Mouse (Mus musculus) intestine, postnatal 0 days (tissue): ENCODE measurements around the gene Lpin2. TPM values are rescaled to one million over a fixed set of nuclear protein-coding genes. Genes with fewer than 3 reads are reported as not detected.
A peak's percentile ranks its signal among the peaks of the same experiment; 100 is the strongest.

ENCODE experiments used
- ATAC-seq: fragments of 200-750 bp; cut with Nextera tagmentation; 2 replicates; pipeline ENCODE4 v1.8.0; 2017; ENCODE audit warnings: mild to moderate bottlenecking, moderate TSS enrichment, moderate library complexity
- H3K27ac ChIP-seq: fragments of 300-500 bp; sonication (generic); 2 replicates; pipeline ENCODE4 v1.5.1; 2014; ENCODE audit warnings: mild to moderate bottlenecking, low read depth, low read length, moderate library complexity
- H3K27me3 ChIP-seq: fragments of 300-500 bp; sonication (generic); replicated peaks from 2 replicates; pipeline ENCODE4 v1.6.1; 2014; ENCODE audit warnings: low read length, mixed read lengths; ENCODE audit not compliant: control insufficient read depth, insufficient read depth
- H3K36me3 ChIP-seq: fragments of 300-500 bp; sonication (generic); 2 replicates; pipeline ENCODE4 v1.6.1; 2014; ENCODE audit warnings: mild to moderate bottlenecking, moderate library complexity; ENCODE audit not compliant: control insufficient read depth, insufficient read depth
- H3K4me1 ChIP-seq: fragments of 300-500 bp; sonication (generic); replicated peaks from 2 replicates; pipeline ENCODE4 v1.6.1; 2014; ENCODE audit warnings: antibody characterized with exemption, low read length, mixed read lengths; ENCODE audit not compliant: control insufficient read depth, insufficient read depth
- H3K4me2 ChIP-seq: fragments of 300-500 bp; sonication (generic); replicated peaks from 2 replicates; pipeline ENCODE4 v1.6.1; 2014; ENCODE audit warnings: low read depth, mild to moderate bottlenecking, moderate library complexity
- H3K4me3 ChIP-seq: fragments of 300-500 bp; sonication (generic); 2 replicates; pipeline ENCODE4 v1.5.1; 2014; ENCODE audit warnings: low read depth, low read length
- H3K9ac ChIP-seq: fragments of 300-500 bp; sonication (generic); 2 replicates; pipeline ENCODE4 v1.6.1; 2014; ENCODE audit warnings: mild to moderate bottlenecking, low read depth, low read length
- H3K9me3 ChIP-seq: fragments of 300-500 bp; sonication (generic); 2 replicates; pipeline ENCODE4 v1.6.1; 2016; ENCODE audit warnings: mixed run types; ENCODE audit not compliant: control insufficient read depth
- CTCF ChIP-seq: sonication (generic); IDR thresholded peaks from 2 replicates; pipeline ENCODE4 v1.5.1; 2016; ENCODE audit warnings: low read depth, mild to moderate bottlenecking, control low read depth, antibody characterized with exemption, moderate library complexity
- WGBS: fragments of 180-500 bp; shearing (Covaris S2); extraction: QIAGEN DNeasy Blood & Tissue Kit; methylation state at CpG from one replicate; pipeline ENCODE4 v1.1.7; 2014; 5-methylcytosine and 5-hydroxymethylcytosine counted together
- polyA plus RNA-seq: library from polyadenylated mRNA; unstranded; fragments of >200 nt; fragmentation: Nextera tagmentation; extraction: Ambion mirVana; gene quantifications from 2 replicates; pipeline ENCODE4 v1.2.1, GENCODE M21; 2015

The Lpin2 gene
- polyA plus RNA-seq, 1 experiment from 2014 or later = 22.2 TPM

DNA sequence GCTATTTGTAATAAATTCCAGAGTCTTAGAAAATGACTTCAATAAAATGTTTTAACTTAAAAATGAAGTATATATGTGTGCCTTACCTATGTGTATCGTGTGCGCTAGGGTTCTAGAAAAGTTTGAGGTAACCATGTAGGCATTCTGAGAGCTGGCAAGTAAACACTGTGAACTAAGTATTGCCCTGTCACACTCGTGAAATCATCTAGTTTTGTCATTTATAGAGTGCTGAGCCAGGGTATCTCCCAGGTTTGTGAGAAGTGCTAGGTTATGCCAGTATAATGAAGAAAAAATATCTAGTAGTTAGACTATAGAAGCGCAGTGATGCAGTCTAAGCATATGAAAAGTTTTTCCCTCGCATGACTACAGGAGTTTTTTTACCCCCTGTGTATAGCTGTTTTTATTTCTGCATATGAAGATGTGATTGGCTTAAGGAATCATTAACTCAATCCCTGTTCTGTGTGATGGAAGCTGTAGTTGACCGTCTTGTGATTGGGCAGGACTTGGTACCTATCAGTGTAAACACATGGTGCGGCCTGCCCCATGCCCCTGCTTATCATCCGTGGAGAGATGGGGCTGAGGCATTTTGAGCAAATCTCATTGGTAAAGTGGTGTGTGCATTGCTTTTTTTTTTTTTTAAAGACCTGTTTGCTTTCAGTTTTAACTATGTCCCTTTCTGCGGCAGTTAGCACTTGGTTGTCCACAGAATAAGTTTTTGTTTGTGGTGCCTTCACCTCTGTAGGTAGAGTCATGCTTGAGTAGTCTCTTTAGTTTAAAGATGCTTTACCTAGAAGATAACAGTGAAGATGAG lies 21.8 kb downstream of the Lpin2 start:
- 59% methylated on average over 9 of the region's 9 CpGs for WGBS
- Histone ChIP-seq H3K4me2 (peak overlapping the region; percentile 49), H3K4me3 (no peak overlapping the region)

DNA sequence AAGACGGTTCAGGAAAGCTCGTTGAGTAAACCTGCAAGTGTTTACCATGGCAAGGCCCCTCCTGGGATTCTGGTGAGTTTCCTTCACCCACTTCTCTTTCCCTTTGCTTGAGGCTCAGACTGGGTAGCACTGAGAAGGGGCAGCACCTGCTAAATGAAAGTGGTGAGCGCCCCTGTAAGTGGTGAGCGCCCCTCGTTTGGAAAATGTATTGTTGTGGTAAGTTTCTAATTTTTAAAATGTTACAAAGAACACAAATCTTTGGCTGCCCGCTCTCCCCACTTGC lies 22.4 kb downstream of the Lpin2 start:
- 55% methylated on average over 6 of the region's 6 CpGs for WGBS
- H3K36me3 ChIP-seq = peaks cover 7% of the 10 kb centered on the region; the same call in 1 of the 2 replicates
- H3K9ac ChIP-seq = peak overlapping the region; percentile 38

More for the DNA sequence above, 21.8 kb downstream of the Lpin2 start:
- peak; percentile 59 for ATAC-seq
- H3K27me3 ChIP-seq = no peaks in the 10 kb centered on the region
- H3K36me3 ChIP-seq = peaks cover 7% of the 10 kb centered on the region; the same call in 1 of the 2 replicates
- no peak for TF ChIP-seq CTCF
- no peaks in the 10 kb centered on the region for H3K9me3 ChIP-seq
- H3K9ac ChIP-seq = peak overlapping the region; percentile 38
- no peaks in the 10 kb centered on the region for H3K4me1 ChIP-seq
- H3K27ac ChIP-seq = peak overlapping the region; percentile 63

DNA sequence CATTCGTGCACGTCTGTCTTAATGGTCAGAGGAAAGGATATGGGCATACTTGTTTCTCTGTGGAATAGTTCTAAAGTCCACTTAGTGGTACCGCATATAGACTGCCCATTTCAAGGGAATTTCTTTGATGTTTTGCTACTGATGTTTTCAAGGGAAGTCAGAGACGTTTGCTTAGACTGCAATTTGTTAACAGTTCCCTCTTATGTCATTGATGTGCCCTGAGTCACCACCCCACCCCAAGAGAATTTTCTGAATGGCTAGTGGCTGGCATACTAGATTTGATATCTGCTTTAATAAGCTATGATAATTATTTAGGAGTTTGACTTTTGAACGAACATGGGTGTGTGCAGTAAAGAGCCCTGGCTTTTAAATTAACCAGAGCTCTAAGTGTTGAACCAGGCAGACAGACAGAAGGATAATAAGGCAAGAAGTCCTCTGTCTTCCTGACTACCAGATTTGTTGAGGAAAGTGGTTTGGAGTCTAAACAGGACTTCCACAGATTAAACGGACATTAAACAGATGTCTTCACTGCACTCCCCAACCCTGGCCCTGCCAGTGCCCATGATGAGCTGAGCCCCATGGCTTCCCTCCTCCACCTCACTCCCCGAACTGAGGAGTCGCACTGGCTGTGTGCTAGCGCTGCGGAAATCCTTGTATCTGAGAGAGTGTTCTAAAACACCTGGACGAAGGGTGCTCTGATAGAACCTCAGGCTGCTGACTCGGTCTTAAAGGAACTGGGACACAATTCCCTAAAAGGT lies 24.0 kb downstream of the Lpin2 start:
- H3K27ac ChIP-seq = peak overlapping the region; percentile 54
- H3K4me1 ChIP-seq = no peaks in the 10 kb centered on the region
- peak overlapping the region; percentile 30 for H3K4me2 ChIP-seq
- H3K27me3 ChIP-seq = no peaks in the 10 kb centered on the region
- H3K9me3 ChIP-seq = no peaks in the 10 kb centered on the region
- no peaks in the 10 kb centered on the region; the same call in 1 of the 2 replicates for H3K36me3 ChIP-seq
- no peak for TF ChIP-seq CTCF
- H3K4me3 ChIP-seq = no peak overlapping the region
- 20% methylated on average over 12 of the region's 12 CpGs for WGBS
- no peak overlapping the region for H3K9ac ChIP-seq
- peak; percentile 66 for ATAC-seq

More for the DNA sequence above, 22.4 kb downstream of the Lpin2 start:
- Histone ChIP-seq H3K9me3 (no peaks in the 10 kb centered on the region), H3K4me2 (peak overlapping the region; percentile 49), H3K4me3 (no peak overlapping the region), H3K4me1 (no peaks in the 10 kb centered on the region), H3K27me3 (no peaks in the 10 kb centered on the region), H3K27ac (peak overlapping the region; percentile 63)
- no peak for TF ChIP-seq CTCF
- ATAC-seq = no peak

DNA sequence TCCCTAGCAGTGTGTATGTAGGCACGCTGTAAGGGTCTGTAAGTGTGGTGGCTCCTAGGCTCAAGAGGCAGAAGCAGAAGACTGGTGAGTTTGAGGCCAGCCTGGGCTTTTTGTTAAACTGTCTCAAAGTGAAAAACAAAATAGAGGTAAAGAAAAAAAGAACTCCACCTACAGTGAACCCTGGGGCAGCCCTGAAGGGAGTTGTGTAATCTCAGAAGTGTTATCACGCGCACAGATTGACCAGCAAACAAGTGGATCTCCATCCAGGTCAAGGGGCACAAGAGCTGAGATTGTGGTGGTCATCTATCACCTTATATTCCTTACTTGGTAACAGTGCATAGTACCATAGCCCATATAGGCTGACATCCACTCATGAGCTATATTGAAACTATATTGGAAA lies 24.9 kb downstream of the Lpin2 start:
- no peak overlapping the region for H3K4me3 ChIP-seq
- 0 out of 2 replicates have a peak, but pooled peaks cover 4% of the 10 kb centered on the region for H3K4me1 ChIP-seq
- H3K9ac ChIP-seq = no peak overlapping the region
- 65% methylated on average over 3 of the region's 3 CpGs for WGBS
- H3K36me3 ChIP-seq = no peaks in the 10 kb centered on the region; the same call in 1 of the 2 replicates
- no peaks in the 10 kb centered on the region for H3K27me3 ChIP-seq
- H3K9me3 ChIP-seq = no peaks in the 10 kb centered on the region
- TF ChIP-seq CTCF = no peak
- 0 out of 2 replicates have a peak overlapping the region, but pooled peaks have one; percentile 29 for H3K27ac ChIP-seq
- no peak for ATAC-seq
- no peak overlapping the region for H3K4me2 ChIP-seq

DNA sequence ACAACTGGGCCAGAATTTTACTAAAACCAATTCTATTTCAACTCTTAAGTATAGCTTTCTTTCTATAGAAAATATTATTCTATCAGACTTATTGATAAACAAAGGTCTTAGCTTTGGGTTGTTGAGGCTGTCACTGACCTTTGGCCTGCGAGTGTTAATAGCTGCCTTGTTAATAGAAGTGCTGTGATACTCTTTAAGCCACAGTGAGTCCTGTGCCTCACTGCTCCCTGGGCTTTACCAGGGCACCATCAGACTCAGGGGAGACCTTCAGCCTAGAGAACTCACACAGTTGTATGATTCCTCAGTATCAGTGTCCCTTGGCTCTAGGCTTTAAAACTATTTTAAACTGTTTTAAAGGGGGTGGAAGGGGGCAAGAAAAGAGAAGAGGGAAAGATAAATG lies 26.0 kb downstream of the Lpin2 start:
- H3K4me1 ChIP-seq = 0 out of 2 replicates have a peak, but pooled peaks cover 4% of the 10 kb centered on the region
- H3K4me2 ChIP-seq = no peak overlapping the region
- no peaks in the 10 kb centered on the region for H3K9me3 ChIP-seq
- H3K9ac ChIP-seq = no peak overlapping the region
- H3K27me3 ChIP-seq = no peaks in the 10 kb centered on the region
- TF ChIP-seq CTCF = no peak
- H3K4me3 ChIP-seq = no peak overlapping the region
- no peak overlapping the region for H3K27ac ChIP-seq
- no peak for ATAC-seq
- no peaks in the 10 kb centered on the region; the same call in 1 of the 2 replicates for H3K36me3 ChIP-seq
- WGBS = 90% methylated on average over 1 of the region's 1 CpGs

DNA sequence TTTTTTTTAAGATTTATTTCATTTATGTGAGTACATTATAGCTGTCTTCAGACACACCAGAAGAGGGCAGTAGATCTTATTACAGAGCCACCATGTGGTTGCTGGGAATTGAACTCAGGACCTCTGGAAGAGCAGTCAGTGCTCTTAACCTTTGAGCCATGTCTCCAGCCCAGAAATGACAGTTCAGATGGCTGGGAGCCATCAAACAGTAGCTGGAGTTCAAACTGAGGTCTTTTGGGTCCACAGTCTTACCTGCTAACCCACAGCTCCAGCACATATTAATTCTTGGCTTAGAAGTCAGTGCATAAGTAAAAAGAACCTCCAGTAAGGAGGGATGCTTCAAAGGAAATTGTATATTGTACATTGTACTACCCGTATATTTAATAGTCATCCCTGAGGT lies 26.6 kb downstream of the Lpin2 start:
- H3K9me3 ChIP-seq = no peaks in the 10 kb centered on the region
- no peaks in the 10 kb centered on the region for H3K27me3 ChIP-seq
- no peak for ATAC-seq
- peak; percentile 7; the same call in 1 of the 2 replicates for TF ChIP-seq CTCF
- H3K4me2 ChIP-seq = no peak overlapping the region
- no peaks in the 10 kb centered on the region; the same call in 1 of the 2 replicates for H3K36me3 ChIP-seq
- 74% methylated on average over 1 of the region's 1 CpGs for WGBS
- H3K4me1 ChIP-seq = 0 out of 2 replicates have a peak, but pooled peaks cover 4% of the 10 kb centered on the region
- H3K4me3 ChIP-seq = no peak overlapping the region
- no peak overlapping the region for H3K27ac ChIP-seq
- H3K9ac ChIP-seq = no peak overlapping the region
